Mouse (Mus musculus) G1E (cell line): ENCODE data around the gene Tuba1a.

Experiments
- CTCF ChIP-seq: IDR thresholded peaks from 2 replicates; pipeline ENCODE4 v1.5.1; 2012; ENCODE audit warnings: low read depth, low read length, inconsistent platforms, mixed read lengths
- POLR2AphosphoS5 ChIP-seq: IDR thresholded peaks from 2 replicates; pipeline ENCODE4 v1.6.1; 2012; ENCODE audit warnings: low read depth, low read length, inconsistent platforms; ENCODE audit not compliant: insufficient replicate concordance
- TAL1 ChIP-seq: conservative IDR thresholded peaks from 2 replicates; pipeline ENCODE4 v1.6.1; 2012; ENCODE audit warnings: low read depth, low read length, inconsistent platforms, mixed read lengths

GRCm38 (mm10) chr15:98901530-98901929 is 52.0 kb downstream of the Tuba1a start:
- TF ChIP-seq CTCF (no peak), POLR2AphosphoS5 (no peak), TAL1 (no peak)
